Mouse (Mus musculus) testis, adult 2 months (tissue): ENCODE data around the gene Ankrd49. TPM values are rescaled to one million over a fixed set of nuclear protein-coding genes. Genes with fewer than 3 reads are reported as not detected.

ENCODE experiments used
- H3K27ac ChIP-seq: fragments of 200-500 bp; 2 replicates; pipeline ENCODE4 v1.5.1; 2012; ENCODE audit warnings: low read depth, low read length; ENCODE audit not compliant: control insufficient read depth, insufficient read depth
- H3K27me3 ChIP-seq: fragments of 200-500 bp; 2 replicates; pipeline ENCODE4 v1.6.1; 2012; ENCODE audit warnings: mild to moderate bottlenecking, low read length, moderate library complexity; ENCODE audit not compliant: control insufficient read depth, insufficient read depth
- H3K36me3 ChIP-seq: fragments of 200-500 bp; 2 replicates; pipeline ENCODE4 v1.6.1; 2012; ENCODE audit warnings: mild to moderate bottlenecking, low read length; ENCODE audit not compliant: control insufficient read depth, insufficient read depth
- H3K4me1 ChIP-seq: fragments of 200-500 bp; 2 replicates; pipeline ENCODE4 v1.6.1; 2012; ENCODE audit warnings: low read length; ENCODE audit not compliant: control insufficient read depth, insufficient read depth
- H3K4me3 ChIP-seq: fragments of 200-500 bp; 2 replicates; pipeline ENCODE4 v1.5.1; 2012; ENCODE audit warnings: low read depth, mild to moderate bottlenecking, low read length, moderate library complexity, mixed read lengths; ENCODE audit not compliant: control insufficient read depth
- CTCF ChIP-seq: fragments of 200-500 bp; IDR thresholded peaks from 2 replicates; pipeline ENCODE4 v1.5.1; 2012; ENCODE audit warnings: low read depth, mild to moderate bottlenecking, inconsistent platforms, low read length, moderate library complexity; ENCODE audit not compliant: control insufficient read depth, insufficient read depth, insufficient replicate concordance
- POLR2A ChIP-seq: fragments of 200-500 bp; IDR thresholded peaks from 2 replicates; pipeline ENCODE4 v1.6.1; 2012; ENCODE audit warnings: low read depth, mild to moderate bottlenecking, inconsistent platforms, low read length, moderate library complexity; ENCODE audit not compliant: control insufficient read depth
- polyA plus RNA-seq: library from polyadenylated mRNA; depleted of rRNA; stranded (reverse); fragments of >200 nt; gene quantifications from 2 replicates; pipeline ENCODE4 v1.2.3, GENCODE M21; 2012; rRNA removed

The Ankrd49 gene
- polyA plus RNA-seq, 1 experiment = 52.7 TPM

- Histone ChIP-seq H3K4me3 (peak within 1 kb of the TSS; percentile 43), H3K27me3 (no peaks in the 10 kb centered on the region), H3K36me3 (no peaks in the 10 kb centered on the region), H3K4me1 (peaks cover 4% of the 10 kb centered on the region; the same call in 1 of the 2 replicates), H3K27ac (no peak within 1 kb of the TSS)
- no peak for TF ChIP-seq POLR2A
- no peak for TF ChIP-seq CTCF
Observed at GRCm38 (mm10) chr9:14740151-14740924, 44.3 kb downstream of the Ankrd49 start, which contains the start of gene Piwil4. TSS of gene Piwil4 (minus strand) at chr9:14740733.

GRCm38 (mm10) chr9:14739498-14740150 lies 45.0 kb downstream of the Ankrd49 start:
- H3K36me3 ChIP-seq = no peaks in the 10 kb centered on the region
- H3K27ac ChIP-seq = no peak overlapping the region
- no peaks in the 10 kb centered on the region for H3K27me3 ChIP-seq
- H3K4me1 ChIP-seq = peaks cover 4% of the 10 kb centered on the region; the same call in 1 of the 2 replicates
- TF ChIP-seq CTCF = no peak
- no peak for TF ChIP-seq POLR2A
- no peak overlapping the region for H3K4me3 ChIP-seq

DNA sequence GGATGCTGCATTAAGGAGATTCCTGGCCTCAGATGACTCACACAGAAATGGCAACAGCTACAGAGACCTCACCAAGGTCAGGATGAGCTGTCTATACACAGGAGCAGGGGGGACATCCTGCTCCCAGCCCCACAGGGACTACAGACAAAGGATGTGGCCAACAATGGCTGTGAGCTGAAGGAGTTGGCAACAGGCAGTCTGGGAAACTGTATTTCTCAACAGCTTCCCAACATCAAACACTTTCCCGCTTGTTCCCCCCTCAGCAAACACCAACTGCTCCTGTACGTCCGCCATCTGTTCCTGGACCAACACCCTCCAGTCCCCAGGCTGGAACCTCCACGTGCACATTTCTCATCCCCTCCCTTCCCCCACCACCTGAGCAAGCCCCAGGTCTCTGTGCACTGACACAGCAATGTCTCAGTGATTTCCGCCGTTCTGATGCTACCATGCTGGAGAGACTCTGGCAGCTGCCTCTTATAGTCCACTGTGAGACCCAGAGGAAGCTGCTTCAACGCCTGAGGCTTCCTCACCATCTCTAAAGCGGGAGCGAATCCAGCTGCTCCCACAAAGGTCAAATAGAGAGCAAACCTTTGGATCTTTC lies 53.6 kb downstream of the Ankrd49 start:
- no peaks in the 10 kb centered on the region for H3K4me1 ChIP-seq
- H3K4me3 ChIP-seq = no peak overlapping the region
- no peak overlapping the region for H3K27ac ChIP-seq
- H3K36me3 ChIP-seq = no peaks in the 10 kb centered on the region
- TF ChIP-seq POLR2A (no peak), CTCF (no peak)
- no peaks in the 10 kb centered on the region for H3K27me3 ChIP-seq

Other genes starting within 250 kb of the Ankrd49 start
- 43.2 and 54.9 TPM in 2 replicates for gene Amotl1, start 139.8 kb downstream of the Ankrd49 start, polyA plus RNA-seq
- 0.56 and 0.66 TPM in 2 replicates for gene Piwil4, start 44.1 kb downstream of the Ankrd49 start, polyA plus RNA-seq
- 0.22 and 0.46 TPM in 2 replicates for gene Fut4, start 32.5 kb downstream of the Ankrd49 start, polyA plus RNA-seq
- 94.9 and 109 TPM in 2 replicates for gene 1700012B09Rik, start 13.8 kb downstream of the Ankrd49 start, polyA plus RNA-seq
- gene Mre11a, start 202 bp downstream of the Ankrd49 start, polyA plus RNA-seq = 9.0 and 11.0 TPM in 2 replicates
- gene Gpr83, start 75.4 kb upstream of the Ankrd49 start, polyA plus RNA-seq = 0.02 and 0.06 TPM in 2 replicates
- gene Izumo1r, start 119.1 kb upstream of the Ankrd49 start, polyA plus RNA-seq = not detected in 2 replicates